In the genomic region with DNA sequence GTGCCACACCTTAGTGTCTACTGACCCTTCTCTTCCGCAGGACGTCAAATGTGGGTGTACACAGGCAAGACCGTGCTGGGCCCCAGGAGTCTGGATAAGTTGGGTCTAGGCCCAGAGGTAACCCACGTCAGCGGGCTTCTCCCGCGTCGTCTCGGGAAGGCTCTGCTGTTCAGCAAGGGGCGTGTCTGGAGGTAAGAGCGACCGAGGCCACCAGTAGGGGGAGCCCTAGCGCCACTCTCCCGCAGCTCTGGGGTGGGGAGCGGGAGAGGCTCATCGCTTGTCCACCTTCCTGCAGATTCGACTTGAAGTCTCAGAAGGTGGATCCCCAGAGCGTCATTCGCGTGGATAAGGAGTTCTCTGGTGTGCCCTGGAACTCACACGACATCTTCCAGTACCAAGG, we compare ENCODE assay signal across 8 mouse cellular contexts. TPM values are rescaled to one million over a fixed set of nuclear protein-coding genes. Genes with fewer than 3 reads are reported as not detected.
DNase-seq lines count a peak whose midpoint lies in the region; ATAC-seq lines count a peak whose summit lies in the region.

No protein-coding gene starts in this region.

- no peak overlapping the region for H3K27ac ChIP-seq in forebrain, embryonic 14.5 days (ENCODE audit: low read depth, low read length)
- H3K27ac ChIP-seq in hindbrain, embryonic 11.5 days (ENCODE audit: low read depth, low read length) = no peak overlapping the region

- no peak overlapping the region for H3K4me3 ChIP-seq in forebrain, embryonic 14.5 days (ENCODE audit: low read depth, low read length)
- H3K4me3 ChIP-seq in hindbrain, embryonic 11.5 days (ENCODE audit: low read depth, low read length) = no peak overlapping the region

- H3K4me2 ChIP-seq in forebrain, embryonic 14.5 days (ENCODE audit: low read length) = peak overlapping the region; percentile 15; the same call in 1 of the 2 replicates
- no peak overlapping the region for H3K4me2 ChIP-seq in hindbrain, embryonic 11.5 days (replicated peaks; ENCODE audit: low read depth, low read length)

- H3K4me1 ChIP-seq in forebrain, embryonic 14.5 days (ENCODE audit: control insufficient read depth, insufficient read depth, low read length) = no peaks in the 10 kb centered on the region
- no peaks in the 10 kb centered on the region; the same call in 1 of the 2 replicates for H3K4me1 ChIP-seq in hindbrain, embryonic 11.5 days (replicated peaks; ENCODE audit: control insufficient read depth, insufficient read depth, low read length)

- no peaks in the 10 kb centered on the region for H3K36me3 ChIP-seq in forebrain, embryonic 14.5 days (ENCODE audit: control insufficient read depth, insufficient read depth, low read length)
- H3K36me3 ChIP-seq in hindbrain, embryonic 11.5 days (ENCODE audit: control insufficient read depth, insufficient read depth, low read length) = no peaks in the 10 kb centered on the region

- no peaks in the 10 kb centered on the region for H3K9me3 ChIP-seq in forebrain, embryonic 14.5 days (replicated peaks; ENCODE audit: control insufficient read depth, low read length)
- no peaks in the 10 kb centered on the region for H3K9me3 ChIP-seq in hindbrain, embryonic 11.5 days (ENCODE audit: control insufficient read depth, low read length)

- peak; percentile 85 for ATAC-seq in forebrain, embryonic 14.5 days
- peak; percentile 63 for ATAC-seq in hindbrain, embryonic 11.5 days (ENCODE audit: low FRiP score)
- peak; percentile 58 for ATAC-seq in megakaryocyte, adult 5-6 weeks (ENCODE audit: poor library complexity, severe bottlenecking)

- DNase-seq in MN1 (ENCODE audit: low spot score) = peak; percentile 91
- DNase-seq in cerebellum, adult 11 months = peak; percentile 89
- DNase-seq in forebrain, embryonic 14.5 days (ENCODE audit: low spot score) = peak; percentile 84
- peak; percentile 92 for DNase-seq in hindbrain, embryonic 11.5 days (ENCODE audit: low spot score)
- peak; percentile 83 to 92 for DNase-seq in layer of hippocampus, postnatal 25 days (ENCODE audit: extremely low spot score in 1 of 2, low spot score in 1 of 2)
- DNase-seq in right cerebral cortex, postnatal 10 days (ENCODE audit: low spot score in 2 of 2) = peak; percentile 71 to 83
- peak; percentile 78 for DNase-seq in urinary bladder, postnatal 14 days (ENCODE audit: low spot score)

- 1% methylated on average over 21 of the region's 21 CpGs for WGBS in forebrain, embryonic 14.5 days
- under 1% methylated on average over 21 of the region's 21 CpGs for WGBS in hindbrain, embryonic 11.5 days

- H3K27me3 ChIP-seq in forebrain, embryonic 14.5 days (replicated peaks; ENCODE audit: control insufficient read depth, insufficient read depth, low read length) = peaks cover 36% of the 10 kb centered on the region
- peaks cover 37% of the 10 kb centered on the region for H3K27me3 ChIP-seq in hindbrain, embryonic 11.5 days (ENCODE audit: control insufficient read depth, insufficient read depth, low read length)

- H3K9ac ChIP-seq in forebrain, embryonic 14.5 days (ENCODE audit: low read length) = no peak overlapping the region
- H3K9ac ChIP-seq in hindbrain, embryonic 11.5 days (ENCODE audit: low read depth, low read length) = no peak overlapping the region

RNA-seq across cellular contexts. Expression of a gene that starts 7.4 kb away (rescaled TPM):
- polyA plus RNA-seq in forebrain, embryonic 14.5 days (2014; fragmentation: Nextera tagmentation; extraction: Ambion mirVana) = 15.1 and 17.7 TPM in 2 replicates
- polyA plus RNA-seq in hindbrain, embryonic 11.5 days (2014; fragmentation: Nextera tagmentation; extraction: Ambion mirVana) = 7.4 and 7.5 TPM in 2 replicates
- total RNA-seq in layer of hippocampus, postnatal 25 days (2021) = 100 to 1,000 TPM; 366 to 382 TPM
- total RNA-seq in megakaryocyte, adult 5-6 weeks (2015) = 0.91 and 1.3 TPM in 2 replicates
- 0.48 and 0.89 TPM in 2 replicates for total RNA-seq in megakaryocyte, adult 5-6 weeks (2017)

RNA-seq across cellular contexts. Expression of a gene that starts 12.6 kb away (rescaled TPM):
- polyA plus RNA-seq in forebrain, embryonic 14.5 days (2014; fragmentation: Nextera tagmentation; extraction: Ambion mirVana) = 12.8 and 15.5 TPM in 2 replicates
- polyA plus RNA-seq in hindbrain, embryonic 11.5 days (2014; fragmentation: Nextera tagmentation; extraction: Ambion mirVana) = 1.3 TPM in 2 replicates
- total RNA-seq in layer of hippocampus, postnatal 25 days (2021) = 1 to 10 TPM; 1.5 to 1.8 TPM
- 326 and 367 TPM in 2 replicates for total RNA-seq in megakaryocyte, adult 5-6 weeks (2015)
- 217 and 317 TPM in 2 replicates for total RNA-seq in megakaryocyte, adult 5-6 weeks (2017)

RNA-seq across cellular contexts. Expression of a gene that starts 41.7 kb away (rescaled TPM):
- 8.9 and 13.4 TPM in 2 replicates for polyA plus RNA-seq in forebrain, embryonic 14.5 days (2014; fragmentation: Nextera tagmentation; extraction: Ambion mirVana)
- 8.6 and 8.8 TPM in 2 replicates for polyA plus RNA-seq in hindbrain, embryonic 11.5 days (2014; fragmentation: Nextera tagmentation; extraction: Ambion mirVana)
- total RNA-seq in layer of hippocampus, postnatal 25 days (2021) = 10 to 100 TPM; 23.3 to 29.1 TPM
- total RNA-seq in megakaryocyte, adult 5-6 weeks (2015) = 15.6 and 16.1 TPM in 2 replicates
- total RNA-seq in megakaryocyte, adult 5-6 weeks (2017) = 9.4 and 10.0 TPM in 2 replicates

Comparison
In these comparisons a context has a peak if more than half of its experiments do, and no peak if none do; other contexts are left out.
1. RNA of a gene that starts 7.4 kb away (total RNA-seq): 366 to 382 TPM in layer of hippocampus, postnatal 25 days; 0.48 to 1.3 TPM in megakaryocyte, adult 5-6 weeks; every median in the first group is over 100 times any median in the second.
2. RNA of a gene that starts 12.6 kb away (total RNA-seq): 217 to 367 TPM in megakaryocyte, adult 5-6 weeks; 1.5 to 1.8 TPM in layer of hippocampus, postnatal 25 days; every median in the first group is over 10 times any median in the second.
3. Peak in every context shown above with its lines, with median percentiles within 50 percentile points of each other: DNase-seq and ATAC-seq.